Mouse (Mus musculus) kidney, adult 2 months (tissue): Measurements from ENCODE around the gene Tbc1d4.

Source experiments
- CTCF ChIP-seq: fragments of 200-500 bp; conservative IDR thresholded peaks from 2 replicates; pipeline ENCODE4 v1.5.1; 2011; ENCODE audit warnings: low read depth, mild to moderate bottlenecking, control low read depth, low read length, moderate library complexity, mixed read lengths; ENCODE audit not compliant: insufficient read depth, insufficient read length
- POLR2A ChIP-seq: fragments of 200-500 bp; IDR thresholded peaks from one replicate; pipeline ENCODE4 v1.6.1; 2011; ENCODE audit warnings: low read depth, low read length, control low read depth

- TF ChIP-seq POLR2A = no peak
- no peak for TF ChIP-seq CTCF
Measured at GRCm38 (mm10) chr14:101652571-101652970, 43.6 kb upstream of the Tbc1d4 start.
